Comparison of ENCODE assay signal across 12 mouse cellular contexts in genomic region chr8:87645371-87645770, GRCm38 (mm10).
DNase-seq lines count a peak whose midpoint lies in the region; ATAC-seq and TF ChIP-seq lines count a peak whose summit lies in the region.
"Had no signal": no experiment of that assay in that cellular context is flagged by ENCODE, and none has a peak within 500 bp of the region (broad histone marks: within the 10 kb centered on the region; RNA-seq: fewer than 3 reads in every experiment).

No protein-coding gene starts in this region.

- TF ChIP-seq EP300 in stomach, postnatal 0 days (optimal IDR thresholded peaks at IDR 0.05), result no peak

- H3K4me3 ChIP-seq in hindbrain, embryonic 14.5 days (replicated peaks; ENCODE audit: low read length), result no peak overlapping the region
- no peak overlapping the region for H3K4me3 ChIP-seq in stomach, postnatal 0 days (ENCODE audit: low read depth, low read length)
- H3K4me3 ChIP-seq: heart, embryonic 13.5 days; left cerebral cortex, adult 2 months; lung, embryonic 15.5 days had no signal

- no peaks in the 10 kb centered on the region for H3K27me3 ChIP-seq in hindbrain, embryonic 14.5 days (ENCODE audit: control insufficient read depth, insufficient read depth, low read length)
- no peaks in the 10 kb centered on the region for H3K27me3 ChIP-seq in stomach, postnatal 0 days (ENCODE audit: control insufficient read depth, insufficient read depth, low read length)

- no peak for TF ChIP-seq CTCF in stomach, postnatal 0 days (IDR thresholded peaks at IDR 0.05; ENCODE audit: low read depth)

- H3K4me2 ChIP-seq in hindbrain, embryonic 14.5 days (replicated peaks), result no peak overlapping the region
- no peak overlapping the region for H3K4me2 ChIP-seq in stomach, postnatal 0 days (replicated peaks; ENCODE audit: low read depth)
- H3K4me2 ChIP-seq: heart, embryonic 13.5 days; lung, embryonic 15.5 days had no signal

- H3K9ac ChIP-seq in hindbrain, embryonic 14.5 days, result no peak overlapping the region
- no peak overlapping the region for H3K9ac ChIP-seq in stomach, postnatal 0 days (ENCODE audit: low read length)
- H3K9ac ChIP-seq: heart, embryonic 13.5 days; lung, embryonic 15.5 days had no signal

- H3K9me3 ChIP-seq in hindbrain, embryonic 14.5 days (ENCODE audit: control insufficient read depth, low read length), result no peaks in the 10 kb centered on the region
- H3K9me3 ChIP-seq in stomach, postnatal 0 days (ENCODE audit: control insufficient read depth, low read length), result no peaks in the 10 kb centered on the region
- H3K9me3 ChIP-seq: heart, embryonic 13.5 days; lung, embryonic 15.5 days had no signal

- no peaks in the 10 kb centered on the region for H3K36me3 ChIP-seq in hindbrain, embryonic 14.5 days (replicated peaks; ENCODE audit: control insufficient read depth, insufficient read depth)
- H3K36me3 ChIP-seq in stomach, postnatal 0 days (ENCODE audit: control insufficient read depth, insufficient read depth, low read length), result no peaks in the 10 kb centered on the region
- H3K36me3 ChIP-seq: heart, embryonic 13.5 days; lung, embryonic 15.5 days had no signal

- H3K27ac ChIP-seq in hindbrain, embryonic 14.5 days, result peak overlapping the region; percentile 69
- no peak overlapping the region for H3K27ac ChIP-seq in stomach, postnatal 0 days (replicated peaks)
- H3K27ac ChIP-seq: heart, embryonic 13.5 days; left cerebral cortex, adult 2 months; lung, embryonic 15.5 days had no signal

- DNase-seq in retina, postnatal 1 day, result peak; percentile 44
- no peak for DNase-seq in retina, embryonic 14.5 days (ENCODE audit: low spot score)
- peak; percentile 85 to 88 for DNase-seq in cerebellum, postnatal 25 days
- peak; percentile 76 for DNase-seq in hindbrain, embryonic 14.5 days (ENCODE audit: low spot score)
- peak; percentile 23 for DNase-seq in stomach, postnatal 0 days (ENCODE audit: low spot score)
- DNase-seq in kidney, adult 18-20 months, result no peak
- DNase-seq: kidney, adult 9 months had no signal

- ATAC-seq in hindbrain, embryonic 14.5 days (ENCODE audit: low FRiP score), result peak; percentile 77; the same call in 1 of the 2 replicates
- ATAC-seq in stomach, postnatal 0 days (ENCODE audit: low FRiP score, low TSS enrichment), result no peak
- no peak for ATAC-seq in megakaryocyte-erythroid progenitor cell, adult 5-6 weeks (replicated peaks; ENCODE audit: low FRiP score, low TSS enrichment, poor library complexity, severe bottlenecking)
- ATAC-seq: activated CD4-positive, CD25-positive, alpha-beta regulatory T cell, adult 4 months had no signal

- peaks cover 18% of the 10 kb centered on the region for H3K4me1 ChIP-seq in hindbrain, embryonic 14.5 days (replicated peaks; ENCODE audit: control insufficient read depth, insufficient read depth, low read length)
- H3K4me1 ChIP-seq in stomach, postnatal 0 days (replicated peaks; ENCODE audit: control insufficient read depth, insufficient read depth), result no peaks in the 10 kb centered on the region
- H3K4me1 ChIP-seq: heart, embryonic 13.5 days had no signal

- 18% methylated on average over 6 of the region's 6 CpGs for WGBS in hindbrain, embryonic 14.5 days
- WGBS in stomach, postnatal 0 days, result 32% methylated on average over 6 of the region's 6 CpGs

Comparison
In these comparisons a context has a peak if more than half of its experiments do, and no peak if none do; other contexts are left out.
1. DNase-seq: peak in retina, postnatal 1 day (single experiment), cerebellum, postnatal 25 days (2 of 2), hindbrain, embryonic 14.5 days (single experiment) and stomach, postnatal 0 days (single experiment); none in retina, embryonic 14.5 days (single experiment) and kidney, adult 18-20 months (single experiment).